Mouse (Mus musculus): ENCODE results near the gene Vps45.

GRCm38 (mm10) chr3:96093509-96093908 is 35.2 kb upstream of the Vps45 start:
- TF ChIP-seq CTCF (IDR thresholded peaks at IDR 0.05; ENCODE audit: low read depth, low read length) (no peak), POLR2A (IDR thresholded peaks at IDR 0.05; ENCODE audit: insufficient read depth, low read length) (no peak), EP300 (IDR thresholded peaks at IDR 0.05; ENCODE audit: insufficient read depth, low read depth, low read length) (no peak)

Data from ES-Bruce4 (cell line).